Mouse (Mus musculus): ENCODE measurements around the gene Mylk.
A peak's percentile ranks its signal among the peaks of the same experiment; 100 is the strongest.

The Mylk gene

DNA sequence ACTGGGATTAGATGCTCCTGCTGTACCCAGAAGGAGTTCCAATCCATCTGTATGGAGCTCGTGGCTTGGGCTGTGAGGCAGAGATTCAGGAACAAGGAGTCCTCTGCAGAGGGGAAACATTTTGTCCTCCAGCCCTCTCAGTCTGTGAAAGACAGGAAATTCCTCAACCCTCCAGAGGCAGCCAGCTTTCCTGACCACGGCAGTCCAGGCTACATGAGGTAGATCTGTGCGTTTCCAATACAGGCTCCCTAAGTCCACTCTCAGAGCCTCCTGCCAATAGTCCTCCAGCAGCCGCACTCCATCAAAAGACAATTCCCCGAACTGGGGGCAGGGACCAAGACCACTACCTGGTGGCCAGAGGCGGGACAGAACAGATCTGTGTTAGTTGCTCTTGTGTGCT, 164.4 kb downstream of the Mylk start:
- DNase-seq, result peak; percentile 78

DNA sequence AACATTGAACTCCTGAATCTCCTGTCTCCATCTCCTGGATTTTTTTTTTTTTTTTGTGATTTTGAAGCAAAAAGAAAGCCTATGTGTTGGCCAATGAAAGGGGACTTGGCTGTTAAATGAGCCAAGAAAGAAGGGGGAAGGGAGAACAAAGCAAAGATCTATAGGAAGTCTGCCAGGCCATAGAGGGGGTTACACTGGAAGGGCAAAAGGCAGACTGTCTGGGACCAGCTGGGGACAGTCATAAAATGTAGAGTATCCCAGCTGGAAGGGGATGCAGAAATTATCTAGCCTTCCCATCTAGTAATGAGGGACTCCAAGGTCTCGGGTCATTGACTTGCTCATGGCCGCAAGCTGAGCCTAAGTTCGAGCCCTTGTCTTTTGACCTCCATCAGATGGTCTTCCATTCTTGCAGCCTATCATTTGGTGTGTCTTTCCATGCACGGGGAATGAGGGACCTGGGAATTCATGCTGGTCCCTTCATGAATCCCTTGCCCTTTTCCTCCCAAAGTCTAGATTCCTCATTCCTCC, 172.4 kb downstream of the Mylk start:
- DNase-seq, result peak; percentile 64

DNA sequence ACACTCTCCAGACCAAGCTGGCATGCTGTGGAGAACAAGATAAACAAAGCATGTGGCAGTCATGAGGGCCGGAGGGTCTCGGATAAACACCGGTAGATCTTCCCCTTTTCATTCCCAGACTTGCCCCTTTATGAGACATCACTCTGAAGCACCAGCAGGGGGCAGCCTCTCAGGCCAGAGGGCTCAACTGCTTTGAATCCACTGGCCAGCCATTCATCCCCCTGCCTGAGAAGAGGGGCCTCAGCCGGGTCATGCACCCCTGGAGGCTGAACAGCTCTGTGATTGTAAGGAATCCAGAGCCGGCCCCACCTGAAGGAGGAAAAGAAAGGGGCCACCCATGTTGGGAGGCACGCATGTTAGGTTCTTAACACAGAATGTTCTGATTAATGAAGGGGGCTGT, 175.2 kb downstream of the Mylk start:
- peak; percentile 65 for DNase-seq

GRCm38 (mm10) chr16:34920868-34921267, 175.9 kb downstream of the Mylk start:
- no peak for DNase-seq

DNA sequence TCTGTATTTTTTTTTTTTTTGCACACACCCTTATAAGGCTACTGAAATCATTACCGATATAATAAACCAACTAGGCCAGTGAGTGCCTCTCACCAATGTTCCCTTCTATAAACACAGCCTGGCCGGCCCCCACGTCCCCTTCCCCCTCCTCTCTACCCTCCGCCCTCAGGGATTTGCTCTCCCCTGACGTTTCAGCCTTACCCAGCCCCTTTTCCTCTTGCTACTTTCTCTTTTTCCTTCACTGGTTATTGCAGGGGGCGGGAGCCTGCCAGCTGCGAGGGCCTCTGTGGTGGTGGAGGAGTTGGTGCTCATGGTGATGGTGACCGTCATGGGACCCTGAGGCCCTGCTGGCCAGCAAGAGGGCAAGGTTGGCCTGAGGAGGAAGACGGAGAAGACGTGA, 176.3 kb downstream of the Mylk start:
- DNase-seq, result peak; percentile 72

- DNase-seq, result no peak
Measured at GRCm38 (mm10) chr16:34923630-34924029, 178.6 kb downstream of the Mylk start.

- no peak for DNase-seq
Measured at GRCm38 (mm10) chr16:34924324-34924723, 179.3 kb downstream of the Mylk start.

- DNase-seq, result peak; percentile 81
Measured at GRCm38 (mm10) chr16:34924937-34925618, 180.1 kb downstream of the Mylk start.

GRCm38 (mm10) chr16:34926531-34927435, 181.8 kb downstream of the Mylk start:
- DNase-seq, result peak; percentile 65

DNA sequence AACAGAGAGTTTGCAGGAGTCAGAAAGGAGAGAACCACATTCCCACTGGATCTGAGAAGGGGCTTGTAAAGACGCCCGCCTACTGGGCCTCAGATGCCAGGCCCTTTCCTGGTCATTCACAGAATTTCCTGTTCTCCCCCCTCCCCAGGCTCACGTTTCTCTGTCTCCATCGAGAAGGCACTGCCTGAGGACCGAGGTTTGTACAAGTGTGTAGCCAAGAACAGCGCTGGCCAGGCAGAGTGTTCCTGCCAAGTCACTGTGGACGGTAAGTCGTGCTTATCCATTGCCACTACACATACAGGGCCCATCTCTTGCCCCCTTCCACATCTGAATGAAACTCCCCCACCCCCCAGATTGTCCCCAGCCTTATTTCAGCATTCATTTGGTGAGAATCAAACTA, 184.7 kb downstream of the Mylk start:
- DNase-seq, result no peak

DNA sequence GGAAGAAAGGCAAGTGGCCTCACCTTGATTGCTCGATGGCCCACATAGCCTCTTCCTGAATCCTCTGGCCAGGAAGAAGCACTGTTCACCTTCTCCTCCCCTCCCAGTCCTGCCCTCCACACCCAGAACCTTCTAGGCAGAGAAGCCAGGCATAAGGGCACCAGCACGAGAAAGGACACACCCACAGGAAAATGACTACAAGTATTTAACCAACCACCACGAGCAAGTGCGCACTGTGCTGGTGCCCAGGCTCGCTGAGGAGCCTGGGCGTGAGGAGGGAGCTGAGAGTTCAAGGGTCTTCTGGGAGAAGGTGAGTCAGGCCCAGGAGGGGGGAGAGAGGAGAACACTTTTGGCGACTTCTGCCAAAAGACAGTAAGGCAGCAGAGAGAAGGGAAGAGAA, 185.1 kb downstream of the Mylk start:
- no peak for DNase-seq

DNA sequence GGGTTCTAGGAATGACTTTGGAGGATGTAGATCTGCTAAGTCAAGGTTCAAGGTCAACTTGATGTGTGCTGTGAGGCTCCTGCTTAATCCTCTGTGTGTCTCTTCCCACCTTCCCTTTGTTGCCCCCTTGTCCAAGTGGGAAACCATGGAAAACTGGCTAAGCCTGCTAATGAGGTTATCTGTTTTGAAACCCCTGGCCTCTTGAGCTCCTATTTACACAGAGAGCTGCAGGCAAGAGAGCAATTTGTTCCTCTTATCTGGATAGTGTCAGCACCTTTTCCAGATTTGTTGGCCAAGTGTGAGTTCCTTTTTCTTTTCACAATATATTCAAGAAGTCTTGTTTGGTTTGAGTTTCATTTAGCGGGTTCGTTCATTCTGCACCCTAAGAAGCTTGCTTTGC, 186.3 kb downstream of the Mylk start:
- no peak for DNase-seq

DNA sequence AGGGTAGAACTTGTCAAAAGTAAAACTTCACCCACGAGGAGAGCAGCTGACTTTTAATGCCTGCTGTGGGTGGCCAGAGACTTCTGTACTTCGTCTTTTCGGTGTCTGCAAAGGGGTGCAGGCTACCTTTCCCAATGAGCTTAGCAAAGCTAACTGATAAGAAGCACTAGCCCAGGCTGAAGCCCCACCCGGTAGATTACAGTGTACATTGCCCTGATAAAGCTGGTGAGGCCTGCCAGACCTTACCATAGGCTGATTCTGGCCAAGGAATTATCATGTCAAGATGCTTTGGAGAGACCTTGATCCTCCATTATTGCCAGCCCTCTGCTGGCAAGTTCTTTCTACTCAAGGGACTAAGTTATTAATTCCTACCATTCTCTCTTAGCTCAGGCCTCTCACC, 188.2 kb downstream of the Mylk start:
- DNase-seq, result no peak

- no peak for DNase-seq
Measured at GRCm38 (mm10) chr16:34934486-34934885, 189.5 kb downstream of the Mylk start.

DNA sequence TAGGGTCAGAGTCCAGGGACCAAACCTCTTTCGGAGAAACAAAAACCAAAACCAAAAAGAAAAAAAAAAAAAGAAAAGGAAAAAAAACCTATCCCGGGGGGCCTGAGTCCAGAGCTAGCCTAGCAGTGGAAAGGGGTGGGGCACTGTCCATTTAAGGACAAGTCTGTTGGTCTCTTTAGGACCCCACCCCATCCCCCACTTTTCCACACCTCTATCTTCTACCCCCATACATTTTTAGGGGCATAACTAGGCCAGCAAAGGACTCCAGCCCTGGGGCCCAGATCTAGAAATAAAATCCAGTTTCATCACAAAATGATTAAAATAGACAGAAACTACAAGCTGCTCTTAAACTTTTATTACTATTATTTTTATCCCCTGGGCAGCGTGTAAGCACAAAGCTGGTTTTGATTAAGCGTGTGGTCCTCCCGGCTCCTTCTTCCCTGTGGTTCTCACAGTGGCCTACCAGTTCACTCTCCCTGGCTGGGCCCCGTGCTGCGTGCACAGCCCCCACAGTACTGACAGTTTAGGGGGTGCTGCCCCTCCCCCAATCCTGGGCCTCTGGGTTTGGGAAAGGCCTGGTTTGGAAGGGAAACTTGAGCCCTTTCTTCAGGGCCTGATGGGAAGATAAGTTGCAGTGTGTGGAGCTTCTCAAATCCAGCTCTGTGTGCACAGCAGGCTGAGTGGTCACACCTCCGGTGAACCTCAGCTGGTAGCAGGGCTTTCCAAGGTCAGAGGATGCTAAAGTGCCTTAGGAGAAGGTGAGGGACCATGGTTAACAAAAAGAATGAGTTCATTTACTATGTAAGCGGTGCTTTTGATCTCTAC, 190.7 kb downstream of the Mylk start:
- no peak for DNase-seq

DNA sequence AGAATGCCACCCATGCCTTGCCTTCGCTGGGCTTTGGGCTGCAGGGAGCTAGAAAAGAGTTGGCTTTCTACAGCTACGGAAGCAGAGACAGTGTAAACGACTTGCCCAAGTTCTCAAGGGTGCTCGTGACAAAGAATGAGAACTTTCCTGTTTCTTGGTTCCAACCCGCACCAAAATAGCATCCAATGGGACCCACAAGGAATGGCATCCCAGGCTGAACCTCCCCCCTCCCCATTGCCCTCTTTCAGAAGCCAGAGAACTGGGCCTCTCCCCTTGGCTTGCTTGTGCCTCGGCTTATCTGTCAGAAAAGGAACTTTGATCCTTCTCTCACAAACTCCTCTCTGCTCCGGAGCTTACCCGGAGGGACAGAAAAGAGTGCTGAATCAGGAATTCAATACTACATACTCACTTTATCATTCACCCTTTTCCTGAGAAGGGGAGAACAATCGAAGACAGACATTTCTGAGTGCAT, 191.4 kb downstream of the Mylk start:
- no peak for DNase-seq

DNA sequence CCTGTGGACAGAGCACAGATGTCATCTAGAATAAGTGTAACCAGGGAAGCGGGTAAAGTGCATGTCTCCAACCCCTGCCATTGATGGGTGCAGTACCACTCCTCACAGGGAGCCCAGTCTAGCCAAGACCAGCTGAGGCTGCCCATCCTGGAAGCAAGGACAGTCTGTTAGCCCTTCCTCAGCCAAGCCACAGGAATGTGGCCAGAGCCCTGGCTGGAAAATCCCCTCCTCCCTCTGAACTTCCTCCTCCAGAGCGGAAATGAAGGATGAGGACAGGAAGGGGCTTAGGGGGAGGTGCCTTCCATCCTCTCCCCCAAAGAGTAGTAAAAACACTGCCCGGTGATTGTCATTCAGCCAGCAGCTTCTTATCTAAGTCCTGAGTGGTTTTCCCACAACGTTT, 192.6 kb downstream of the Mylk start:
- DNase-seq, result peak; percentile 85

DNA sequence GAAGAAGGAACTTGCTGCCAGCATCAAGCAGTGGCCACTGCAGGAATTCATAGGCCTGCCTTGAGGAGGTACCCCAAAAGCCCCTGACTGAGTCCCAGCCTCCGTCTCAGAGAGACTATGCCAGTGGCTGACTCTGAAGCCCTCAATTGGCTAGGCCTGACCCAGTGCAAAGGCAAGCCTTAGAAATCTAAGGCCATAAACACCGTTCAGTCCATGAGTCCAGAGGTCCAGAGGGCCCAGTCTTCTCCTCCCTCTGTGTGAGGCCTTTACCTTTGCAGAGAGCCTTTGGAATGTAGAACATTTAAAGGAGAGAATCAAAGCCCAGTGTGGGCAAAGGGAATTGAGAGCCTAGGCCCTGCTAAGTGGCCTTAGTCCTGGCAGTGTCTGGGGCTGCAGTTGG, 193.2 kb downstream of the Mylk start:
- DNase-seq, result no peak

DNA sequence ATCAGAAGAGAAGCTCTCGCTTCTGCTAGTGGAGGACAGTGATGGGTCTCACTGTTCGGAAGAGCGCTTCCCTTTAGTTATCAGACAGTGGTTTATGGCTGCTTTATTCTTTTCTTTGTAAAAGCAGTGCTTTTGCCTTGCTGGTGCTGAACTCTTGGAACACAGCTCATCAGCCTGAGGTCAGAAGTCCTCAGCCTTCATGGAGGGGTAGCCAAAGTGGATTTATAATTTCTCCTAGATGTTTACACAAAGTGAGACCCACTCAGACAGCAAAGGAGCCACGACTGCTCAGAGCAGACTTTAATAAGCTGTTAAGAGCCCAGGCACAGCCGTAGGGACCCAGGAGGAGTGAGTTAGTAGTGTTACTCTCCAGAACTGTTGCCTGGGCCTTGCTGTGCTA, 194.9 kb downstream of the Mylk start:
- no peak for DNase-seq

DNA sequence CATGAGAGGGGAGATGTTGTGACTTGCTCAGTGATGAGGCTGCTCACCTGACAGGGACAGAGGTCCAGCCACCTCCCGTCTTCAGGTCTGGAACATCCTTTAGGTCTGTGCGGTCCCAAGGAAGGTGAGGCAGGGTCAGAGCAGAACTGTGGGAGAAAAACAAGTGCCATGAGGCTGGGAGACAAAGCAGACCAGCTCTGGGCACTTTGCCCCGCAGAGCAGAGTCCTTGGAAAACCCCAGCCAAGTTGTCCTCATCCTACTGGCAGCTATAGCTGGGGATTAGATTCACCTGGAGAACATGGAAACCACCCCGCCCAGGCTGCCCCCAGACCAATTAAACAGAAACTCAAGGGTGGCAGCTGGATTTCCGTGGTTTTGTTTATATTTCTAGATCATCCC, 195.4 kb downstream of the Mylk start:
- no peak for DNase-seq

- no peak for DNase-seq
Measured at GRCm38 (mm10) chr16:34941915-34942314, 196.9 kb downstream of the Mylk start.

DNA sequence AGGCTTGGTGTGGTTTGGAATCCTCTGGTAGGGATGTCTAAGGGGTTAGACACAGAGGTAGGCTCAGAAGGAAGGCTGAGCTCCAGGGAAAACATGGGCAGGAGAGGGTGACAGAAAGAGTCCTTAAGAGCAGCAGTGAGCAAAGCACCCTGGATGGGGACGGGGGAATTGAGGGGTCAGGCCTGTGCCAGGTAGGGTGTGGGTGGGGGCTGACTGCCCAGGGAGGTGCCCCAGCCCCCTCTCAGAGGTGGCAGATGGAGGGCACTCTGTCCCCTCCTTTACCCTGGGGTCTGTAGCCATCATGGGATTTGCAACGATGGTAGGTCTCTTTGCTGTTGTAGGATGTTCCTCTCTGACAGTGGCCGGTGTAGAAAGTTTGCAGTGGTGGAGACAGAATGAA, 201.3 kb downstream of the Mylk start:
- no peak for DNase-seq

DNA sequence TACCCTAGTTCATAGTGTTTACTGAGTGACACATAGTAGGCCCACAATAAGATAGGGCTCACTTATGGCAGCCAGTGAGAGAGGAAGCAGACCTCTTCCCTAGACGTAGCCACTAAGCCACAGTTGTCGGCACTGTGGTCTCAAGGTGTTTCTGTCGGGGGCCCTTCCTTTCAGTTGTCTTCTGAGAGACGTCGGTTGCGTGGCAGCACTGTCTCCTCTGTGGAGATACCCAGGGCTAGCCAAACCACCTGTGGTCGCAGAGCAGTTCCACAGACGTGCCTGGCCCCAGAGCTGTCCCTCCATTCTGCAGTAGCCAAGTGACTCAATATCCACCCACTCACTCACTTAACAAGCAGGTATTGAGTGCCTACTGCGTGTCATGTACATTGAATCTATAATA, 205.9 kb downstream of the Mylk start:
- DNase-seq, result no peak

Measured in kidney, postnatal 14 days (tissue).